Mouse (Mus musculus): ENCODE measurements at regions not wholly inside any gene's neighbourhood (a gene's known extent, or its start where the extent isn't known, plus 50 kb on each side); places are given as distances from the start of the nearest gene placed in this dataset.

DNA sequence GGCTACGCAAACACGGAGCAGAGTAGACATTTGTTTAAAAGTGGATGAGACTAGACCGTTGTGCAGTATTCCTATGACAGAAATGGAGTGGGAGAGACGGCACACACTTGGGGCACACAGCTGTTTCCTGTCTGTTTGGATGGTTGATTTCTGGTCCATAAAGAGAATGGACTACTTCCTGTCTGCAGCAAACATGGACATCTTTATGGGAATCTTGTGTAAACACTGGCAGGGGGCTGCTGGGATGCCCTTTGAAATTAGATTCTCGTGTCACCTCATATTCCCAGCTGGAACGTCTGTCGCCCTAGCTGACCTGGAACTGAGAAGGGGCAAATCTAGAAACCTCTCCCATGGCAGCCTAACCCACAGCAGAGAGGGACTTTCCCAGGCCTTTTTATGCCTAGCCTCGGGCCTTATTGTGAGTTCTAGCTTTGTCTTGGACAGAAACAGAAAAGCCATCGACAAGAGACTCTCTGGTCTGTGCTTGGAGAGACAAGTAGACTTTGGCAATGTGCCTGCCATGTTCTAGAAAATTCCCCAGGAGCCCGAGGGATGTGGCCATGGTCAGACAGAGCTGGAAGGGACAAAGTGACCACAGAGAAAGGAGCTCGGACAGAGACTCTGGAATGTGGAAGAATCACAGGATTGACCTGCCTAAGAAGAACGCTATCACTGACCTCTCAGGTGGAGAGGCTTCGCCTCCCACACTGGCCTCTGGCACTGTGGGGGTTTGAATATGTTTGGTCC is 107.5 kb downstream of the Mis18a start:
- TF ChIP-seq CTCF (IDR thresholded peaks at IDR 0.05; ENCODE audit: borderline replicate concordance, extremely low read depth, insufficient read depth, insufficient read length) (no peak), POLR2A (IDR thresholded peaks at IDR 0.05; ENCODE audit: borderline replicate concordance, extremely low read depth, insufficient read depth, insufficient read length, poor library complexity, severe bottlenecking) (no peak)

Data from brain, embryonic 14.5 days (tissue).